Comparison of ENCODE assay signal across 8 mouse cellular contexts in genomic region chr4:115058317-115058761, GRCm38 (mm10). TPM values are rescaled to one million over a fixed set of nuclear protein-coding genes. Genes with fewer than 3 reads are reported as not detected.
A peak's percentile ranks its signal among the peaks of the same experiment; 100 is the strongest.
DNase-seq lines count a peak whose midpoint lies in the region; ATAC-seq and TF ChIP-seq lines count a peak whose summit lies in the region.

No protein-coding gene starts in this region.

- WGBS in kidney, embryonic 16.5 days, result 1% methylated on average over 20 of the region's 20 CpGs
- 5% methylated on average over 20 of the region's 20 CpGs for WGBS in macrophage (ENCODE audit: missing documents)
- WGBS in thymus, adult 2 months, result 4% methylated on average over 20 of the region's 20 CpGs

- no peak for TF ChIP-seq CTCF in gastrocnemius, adult 2 months (IDR thresholded peaks at IDR 0.05)
- TF ChIP-seq CTCF in thymus, adult 2 months (IDR thresholded peaks at IDR 0.05; ENCODE audit: borderline replicate concordance, control insufficient read depth, extremely low read depth, insufficient read depth, low read length, poor library complexity), result no peak

- peak overlapping the region; percentile 88 for H3K27ac ChIP-seq in gastrocnemius, adult 2 months
- peak overlapping the region; percentile 69; the same call in 1 of the 2 replicates for H3K27ac ChIP-seq in kidney, embryonic 16.5 days (ENCODE audit: low read length)
- peak overlapping the region; percentile 81 for H3K27ac ChIP-seq in macrophage
- H3K27ac ChIP-seq in thymus, adult 2 months (ENCODE audit: control insufficient read depth, insufficient read depth, low read length), result no peak overlapping the region

- no peaks in the 10 kb centered on the region for H3K9me3 ChIP-seq in kidney, embryonic 16.5 days (ENCODE audit: low read length)

- no peak for ATAC-seq in kidney, embryonic 16.5 days (ENCODE audit: low FRiP score, low TSS enrichment)
- no peak for ATAC-seq in cerebellum, adult (ENCODE audit: insufficient number of reproducible peaks, low FRiP score, low TSS enrichment)

- H3K27me3 ChIP-seq in kidney, embryonic 16.5 days (ENCODE audit: insufficient read depth, low read length), result peaks cover 78% of the 10 kb centered on the region
- H3K27me3 ChIP-seq in thymus, adult 2 months (ENCODE audit: control insufficient read depth, insufficient read depth, low read length), result peaks cover 47% of the 10 kb centered on the region

- TF ChIP-seq POLR2A in thymus, adult 2 months (IDR thresholded peaks at IDR 0.05; ENCODE audit: control insufficient read depth, extremely low read depth, insufficient read depth, low read length, poor library complexity), result no peak

- peak overlapping the region; percentile 50 for H3K9ac ChIP-seq in kidney, embryonic 16.5 days (replicated peaks; ENCODE audit: low read length)

- peak overlapping the region; percentile 74 for H3K4me3 ChIP-seq in gastrocnemius, adult 2 months
- peak overlapping the region; percentile 49 for H3K4me3 ChIP-seq in kidney, embryonic 16.5 days (ENCODE audit: low read length)
- peak overlapping the region; percentile 70 for H3K4me3 ChIP-seq in macrophage (ENCODE audit: inconsistent target)
- H3K4me3 ChIP-seq in thymus, adult 2 months (ENCODE audit: control insufficient read depth, insufficient read depth, low read length), result no peak overlapping the region

- peak overlapping the region; percentile 24 for H3K4me2 ChIP-seq in kidney, embryonic 16.5 days (replicated peaks; ENCODE audit: low read depth, low read length)

- no peak for DNase-seq in gastrocnemius, adult 2 months
- no peak for DNase-seq in gastrocnemius, adult 8-10 months (ENCODE audit: low spot score in 2 of 2)
- peak; percentile 55 for DNase-seq in heart, adult 8-10 months (ENCODE audit: low spot score)
- no peak for DNase-seq in thymus, adult 2 months
- DNase-seq in adipocyte (ENCODE audit: low spot score), result no peak

- intact Hi-C loops in gastrocnemius, adult 2 months (cut with DNase I), result loop anchor here (10.0 kb wide), 1 partner anchor 154 kb away; the partner anchor contains the start of gene Foxd2

- peaks cover 33% of the 10 kb centered on the region; the same call in 1 of the 2 replicates for H3K79me2 ChIP-seq in macrophage (ENCODE audit: inconsistent target)

- no peaks in the 10 kb centered on the region for H3K36me3 ChIP-seq in kidney, embryonic 16.5 days (ENCODE audit: insufficient read depth, low read length)
- no peaks in the 10 kb centered on the region for H3K36me3 ChIP-seq in macrophage (ENCODE audit: inconsistent target)
- H3K36me3 ChIP-seq in thymus, adult 2 months (ENCODE audit: control insufficient read depth, insufficient read depth, low read length), result no peaks in the 10 kb centered on the region

- H3K4me1 ChIP-seq in kidney, embryonic 16.5 days (ENCODE audit: insufficient read depth, low read length), result peaks cover 19% of the 10 kb centered on the region
- peaks cover 12% of the 10 kb centered on the region; the same call in 1 of the 2 replicates for H3K4me1 ChIP-seq in thymus, adult 2 months (replicated peaks; ENCODE audit: control insufficient read depth, insufficient read depth, low read length)

RNA-seq across cellular contexts. Expression of gene Tal1, which starts 2.1 kb away (rescaled TPM):
- 1 to 10 TPM in 1 of 2 experiments, under 1 TPM in 1; 0.94 to 1.7 TPM for total RNA-seq in gastrocnemius, adult 2 months (2021)
- total RNA-seq in gastrocnemius, adult 8-10 months (2022), result under 1 TPM; 0.56 to 0.76 (median 0.60) TPM
- 1 to 10 TPM; 2.5 to 3.6 (median 2.9) TPM for total RNA-seq in heart, adult 8-10 months (2022)
- polyA plus RNA-seq in kidney, embryonic 16.5 days (2015; fragmentation: Nextera tagmentation; extraction: Ambion mirVana), result 1.2 and 1.3 TPM in 2 replicates
- total RNA-seq in macrophage (2018; cell fraction: chromatin; rRNA removed), result 10 to 100 TPM in 16 of 26 experiments, 1 to 10 TPM in 10; 3.0 to 32.6 (median 10.5) TPM
- total RNA-seq in macrophage (2018; cell fraction: cytosol; rRNA removed), result 10 to 100 TPM in 1 of 26 experiments, 1 to 10 TPM in 25; 3.0 to 13.7 (median 5.2) TPM
- total RNA-seq in macrophage (2018; cell fraction: nucleus; rRNA removed), result 10 to 100 TPM in 13 of 26 experiments, 1 to 10 TPM in 13; 3.2 to 34.5 (median 10.0) TPM
- polyA plus RNA-seq in macrophage (2018), result 3.6 to 11.5 TPM (median 5.3 TPM) in 3 replicates
- 0.89 and 0.94 TPM in 2 replicates for polyA plus RNA-seq in thymus, adult 2 months (2012; rRNA removed)

RNA-seq across cellular contexts. Expression of gene Pdzk1ip1, which starts 30.2 kb away (rescaled TPM):
- not detected for total RNA-seq in gastrocnemius, adult 2 months (2021)
- not detected for total RNA-seq in gastrocnemius, adult 8-10 months (2022)
- under 1 TPM in 2 of 4 experiments, not detected in 2; 0.71 to 0.86 TPM for total RNA-seq in heart, adult 8-10 months (2022)
- 292 and 326 TPM in 2 replicates for polyA plus RNA-seq in kidney, embryonic 16.5 days (2015; fragmentation: Nextera tagmentation; extraction: Ambion mirVana)
- 100 to 1,000 TPM in 1 of 26 experiments, 10 to 100 TPM in 6, 1 to 10 TPM in 18, not detected in 1; 1.8 to 110 (median 6.1) TPM for total RNA-seq in macrophage (2018; cell fraction: chromatin; rRNA removed)
- total RNA-seq in macrophage (2018; cell fraction: cytosol; rRNA removed), result 100 to 1,000 TPM in 9 of 26 experiments, 10 to 100 TPM in 17; 35.2 to 171 (median 71.0) TPM
- 100 to 1,000 TPM in 1 of 26 experiments, 10 to 100 TPM in 25; 16.5 to 130 (median 27.7) TPM for total RNA-seq in macrophage (2018; cell fraction: nucleus; rRNA removed)
- 24.4 to 124 TPM (median 41.0 TPM) in 3 replicates for polyA plus RNA-seq in macrophage (2018)
- 14.7 and 15.2 TPM in 2 replicates for polyA plus RNA-seq in thymus, adult 2 months (2012; rRNA removed)

RNA-seq across cellular contexts. Expression of gene Stil, which starts 58.4 kb away (rescaled TPM):
- under 1 TPM; 0.06 to 0.13 TPM for total RNA-seq in gastrocnemius, adult 2 months (2021)
- under 1 TPM in 2 of 4 experiments, not detected in 2; 0.10 to 0.18 TPM for total RNA-seq in gastrocnemius, adult 8-10 months (2022)
- under 1 TPM in 1 of 4 experiments, not detected in 3; 0.26 TPM for total RNA-seq in heart, adult 8-10 months (2022)
- polyA plus RNA-seq in kidney, embryonic 16.5 days (2015; fragmentation: Nextera tagmentation; extraction: Ambion mirVana), result 12.0 and 12.9 TPM in 2 replicates
- total RNA-seq in macrophage (2018; cell fraction: chromatin; rRNA removed), result 10 to 100 TPM in 3 of 26 experiments, 1 to 10 TPM in 22, under 1 TPM in 1; 0.84 to 11.2 (median 4.1) TPM
- 1 to 10 TPM in 14 of 26 experiments, under 1 TPM in 12; 0.38 to 1.8 (median 1.0) TPM for total RNA-seq in macrophage (2018; cell fraction: cytosol; rRNA removed)
- total RNA-seq in macrophage (2018; cell fraction: nucleus; rRNA removed), result 10 to 100 TPM in 1 of 26 experiments, 1 to 10 TPM in 24, under 1 TPM in 1; 0.79 to 17.8 (median 2.7) TPM
- polyA plus RNA-seq in macrophage (2018), result 1.1 to 3.7 TPM (median 1.2 TPM) in 3 replicates
- 8.1 and 10.7 TPM in 2 replicates for polyA plus RNA-seq in thymus, adult 2 months (2012; rRNA removed)
